Mouse (Mus musculus) forebrain, embryonic 12.5 days (tissue): ENCODE results near the gene 2310011J03Rik. TPM values are rescaled to one million over a fixed set of nuclear protein-coding genes. Genes with fewer than 3 reads are reported as not detected.
A peak's percentile ranks its signal among the peaks of the same experiment; 100 is the strongest.

Experiments
- ATAC-seq: fragments of 200-750 bp; cut with Nextera tagmentation; 2 replicates; pipeline ENCODE4 v1.8.0; 2017; ENCODE audit warnings: moderate TSS enrichment; ENCODE audit not compliant: low FRiP score
- H3K27ac ChIP-seq: fragments of 300-500 bp; sonication (generic); 2 replicates; pipeline ENCODE4 v1.5.1; 2016; ENCODE audit warnings: mild to moderate bottlenecking
- H3K27me3 ChIP-seq: fragments of 300-500 bp; sonication (generic); 2 replicates; pipeline ENCODE4 v1.6.1; 2016; ENCODE audit warnings: mild to moderate bottlenecking
- H3K36me3 ChIP-seq: fragments of 300-500 bp; sonication (generic); replicated peaks from 2 replicates; pipeline ENCODE4 v1.6.1; 2016; ENCODE audit warnings: mild to moderate bottlenecking
- H3K4me1 ChIP-seq: fragments of 300-500 bp; sonication (generic); 2 replicates; pipeline ENCODE4 v1.6.1; 2016
- H3K4me2 ChIP-seq: fragments of 300-500 bp; sonication (generic); 2 replicates; pipeline ENCODE4 v1.6.1; 2016; ENCODE audit warnings: mild to moderate bottlenecking, moderate library complexity
- H3K4me3 ChIP-seq: fragments of 300-500 bp; sonication (generic); replicated peaks from 2 replicates; pipeline ENCODE4 v1.5.1; 2016; ENCODE audit warnings: mild to moderate bottlenecking
- H3K9ac ChIP-seq: fragments of 300-500 bp; sonication (generic); 2 replicates; pipeline ENCODE4 v1.6.1; 2016; ENCODE audit warnings: mild to moderate bottlenecking
- H3K9me3 ChIP-seq: fragments of 300-500 bp; sonication (generic); 2 replicates; pipeline ENCODE4 v1.6.1; 2016
- WGBS: fragments of 180-500 bp; shearing (Covaris S2); methylation state at CpG from one replicate; pipeline ENCODE4 v1.1.7; 2016; 5-methylcytosine and 5-hydroxymethylcytosine counted together
- polyA plus RNA-seq: library from polyadenylated mRNA; unstranded; fragments of >200 nt; fragmentation: Nextera tagmentation; extraction: Ambion mirVana; gene quantifications from 2 replicates; pipeline ENCODE4 v1.2.1, GENCODE M21; 2016

2310011J03Rik gene
- polyA plus RNA-seq, 1 experiment from 2014 or later = 44.4 TPM

GRCm38 (mm10) chr10:80281921-80282371 is 38.4 kb downstream of the 2310011J03Rik start:
- Histone ChIP-seq H3K4me3 (no peak overlapping the region), H3K4me2 (no peak overlapping the region), H3K9ac (peak overlapping the region; percentile 36; the same call in 1 of the 2 replicates), H3K4me1 (peaks cover 4% of the 10 kb centered on the region; the same call in 1 of the 2 replicates), H3K36me3 (peaks cover 98% of the 10 kb centered on the region), H3K27me3 (no peaks in the 10 kb centered on the region), H3K9me3 (no peaks in the 10 kb centered on the region), H3K27ac (no peak overlapping the region)
- 86% methylated on average over 8 of the region's 8 CpGs for WGBS
- ATAC-seq = no peak

DNA sequence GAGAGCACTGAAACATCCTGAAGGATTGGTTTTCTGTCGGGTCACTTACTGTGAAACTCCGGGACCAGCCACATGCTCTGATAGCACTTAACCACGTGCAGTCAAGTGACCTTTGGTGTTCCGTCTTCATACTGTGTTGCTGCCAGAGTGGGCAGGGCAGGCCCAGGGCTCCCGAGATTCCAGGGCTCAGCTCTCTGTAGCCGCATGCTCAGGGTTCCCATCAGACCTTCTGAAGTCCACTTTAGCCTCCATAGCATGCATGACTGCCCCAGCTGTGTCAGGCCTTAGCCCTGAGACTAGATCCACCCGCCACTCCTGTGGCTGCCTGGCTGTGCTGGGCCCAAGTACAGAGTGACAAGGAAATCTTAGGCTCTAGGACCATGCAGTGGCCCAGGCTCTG is 39.0 kb downstream of the 2310011J03Rik start:
- Histone ChIP-seq H3K9ac (no peak overlapping the region), H3K4me1 (peaks cover 4% of the 10 kb centered on the region; the same call in 1 of the 2 replicates), H3K4me2 (no peak overlapping the region), H3K27me3 (no peaks in the 10 kb centered on the region), H3K36me3 (peaks cover 98% of the 10 kb centered on the region), H3K9me3 (no peaks in the 10 kb centered on the region), H3K27ac (no peak overlapping the region), H3K4me3 (no peak overlapping the region)
- no peak for ATAC-seq
- 89% methylated on average over 7 of the region's 7 CpGs for WGBS

GRCm38 (mm10) chr10:80279273-80279672 is 41.1 kb downstream of the 2310011J03Rik start:
- no peak overlapping the region for H3K27ac ChIP-seq

DNA sequence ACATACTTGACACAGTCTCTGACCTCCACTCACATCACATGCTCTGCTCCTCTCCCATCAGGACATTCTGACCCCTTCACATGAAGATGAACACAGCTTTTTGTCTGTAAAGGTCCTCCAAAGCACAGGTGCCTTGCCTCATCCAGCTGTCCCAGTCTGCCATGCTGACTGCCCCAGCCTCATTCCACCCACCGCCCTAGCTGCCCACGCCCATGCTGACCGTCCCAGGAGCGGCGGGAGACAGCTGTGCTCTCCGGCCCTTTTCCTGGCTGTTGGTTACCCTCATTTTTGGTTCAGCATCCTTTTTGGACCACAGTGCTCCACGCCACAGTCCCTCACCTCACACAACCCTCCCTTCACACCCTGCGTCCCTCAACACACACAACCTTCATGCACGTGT is 41.9 kb downstream of the 2310011J03Rik start:
- no peaks in the 10 kb centered on the region for H3K27me3 ChIP-seq
- H3K4me3 ChIP-seq = no peak overlapping the region
- no peak for ATAC-seq
- WGBS = 96% methylated on average over 9 of the region's 9 CpGs
- peaks cover 96% of the 10 kb centered on the region for H3K36me3 ChIP-seq
- no peak overlapping the region for H3K4me2 ChIP-seq
- no peaks in the 10 kb centered on the region for H3K9me3 ChIP-seq
- no peak overlapping the region for H3K9ac ChIP-seq
- H3K27ac ChIP-seq = no peak overlapping the region
- H3K4me1 ChIP-seq = peaks cover 4% of the 10 kb centered on the region; the same call in 1 of the 2 replicates

More at GRCm38 (mm10) chr10:80279273-80279672, 41.1 kb downstream of the 2310011J03Rik start:
- no peak for ATAC-seq
- no peaks in the 10 kb centered on the region for H3K9me3 ChIP-seq
- H3K36me3 ChIP-seq = peaks cover 97% of the 10 kb centered on the region
- WGBS = 97% methylated on average over 12 of the region's 12 CpGs
- no peak overlapping the region for H3K4me3 ChIP-seq
- H3K27me3 ChIP-seq = no peaks in the 10 kb centered on the region
- no peak overlapping the region for H3K4me2 ChIP-seq
- H3K9ac ChIP-seq = no peak overlapping the region
- H3K4me1 ChIP-seq = peaks cover 4% of the 10 kb centered on the region; the same call in 1 of the 2 replicates

GRCm38 (mm10) chr10:80276238-80276637 is 44.1 kb downstream of the 2310011J03Rik start:
- H3K4me1 ChIP-seq = no peaks in the 10 kb centered on the region; the same call in 1 of the 2 replicates
- peaks cover 80% of the 10 kb centered on the region for H3K36me3 ChIP-seq
- no peak for ATAC-seq
- H3K4me2 ChIP-seq = no peak overlapping the region
- H3K27ac ChIP-seq = no peak overlapping the region
- 88% methylated on average over 5 of the region's 5 CpGs for WGBS
- no peaks in the 10 kb centered on the region for H3K27me3 ChIP-seq
- no peak overlapping the region for H3K9ac ChIP-seq
- no peak overlapping the region for H3K4me3 ChIP-seq
- H3K9me3 ChIP-seq = no peaks in the 10 kb centered on the region

DNA sequence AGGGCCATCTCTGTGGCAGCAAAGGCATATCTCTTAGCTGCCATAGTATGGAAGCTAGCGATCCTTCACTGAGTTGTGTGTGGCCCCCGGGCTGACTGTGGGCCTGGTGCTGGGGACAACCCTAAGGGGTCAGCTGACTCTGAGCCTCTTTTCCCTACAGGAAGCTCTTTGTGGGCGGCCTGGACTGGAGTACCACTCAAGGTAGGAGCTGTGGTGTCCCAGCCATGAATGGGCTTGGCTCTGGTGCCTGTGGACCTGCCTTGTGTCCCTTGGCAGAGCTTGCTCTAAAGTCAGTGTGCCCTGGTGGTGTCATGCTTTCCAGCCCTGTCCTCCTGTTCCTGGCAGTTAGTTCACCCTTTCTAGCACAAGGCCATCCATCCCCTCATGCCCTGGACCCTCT is 46.5 kb downstream of the 2310011J03Rik start:
- ATAC-seq = no peak
- peaks cover 12% of the 10 kb centered on the region for H3K4me1 ChIP-seq
- no peak overlapping the region for H3K4me2 ChIP-seq
- H3K4me3 ChIP-seq = no peak overlapping the region
- no peak overlapping the region for H3K27ac ChIP-seq
- 94% methylated on average over 3 of the region's 3 CpGs for WGBS
- H3K9me3 ChIP-seq = no peaks in the 10 kb centered on the region
- H3K36me3 ChIP-seq = peaks cover 71% of the 10 kb centered on the region
- H3K9ac ChIP-seq = no peak overlapping the region
- no peaks in the 10 kb centered on the region for H3K27me3 ChIP-seq

GRCm38 (mm10) chr10:80271870-80272585 is 48.3 kb downstream of the 2310011J03Rik start:
- Histone ChIP-seq H3K36me3 (peaks cover 61% of the 10 kb centered on the region), H3K9me3 (no peaks in the 10 kb centered on the region)
- 90% methylated on average over 8 of the region's 8 CpGs for WGBS

DNA sequence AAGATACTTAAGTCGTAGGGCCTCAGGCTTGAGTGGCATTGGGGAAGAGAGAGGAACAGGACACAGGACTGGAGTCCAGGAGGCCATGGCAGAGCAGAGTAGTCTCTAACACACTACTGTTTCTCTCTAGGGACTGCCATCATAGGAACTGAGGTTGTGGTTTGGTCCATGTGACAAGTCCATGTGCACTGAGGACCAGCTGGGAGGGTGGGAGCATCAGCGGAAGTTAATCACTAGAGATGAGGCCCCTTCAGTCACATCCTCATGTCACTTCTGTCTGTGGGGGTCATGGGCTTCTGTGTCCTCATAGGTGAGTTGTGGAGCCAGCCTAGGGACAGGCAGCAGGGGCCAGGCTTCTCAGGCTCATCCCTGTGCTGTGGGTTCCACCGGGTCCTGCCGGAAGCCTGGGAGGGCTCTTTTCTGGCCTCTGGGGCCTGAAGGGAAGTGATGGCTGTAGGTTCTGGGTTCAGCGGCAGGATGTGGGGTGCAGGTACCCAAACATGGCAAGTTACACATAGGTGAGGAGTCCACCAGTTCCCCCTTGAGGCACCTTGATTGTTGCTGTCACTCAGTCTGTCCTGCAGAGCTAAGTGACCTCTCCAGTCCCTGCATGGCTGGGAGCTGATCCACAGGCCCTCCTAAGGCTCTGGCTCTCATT is 49.0 kb downstream of the 2310011J03Rik start:
- peaks cover 54% of the 10 kb centered on the region for H3K36me3 ChIP-seq
- no peaks in the 10 kb centered on the region for H3K27me3 ChIP-seq
- no peaks in the 10 kb centered on the region for H3K9me3 ChIP-seq
- peaks cover 38% of the 10 kb centered on the region for H3K4me1 ChIP-seq
- H3K4me3 ChIP-seq = no peak overlapping the region
- H3K9ac ChIP-seq = peak overlapping the region; percentile 22; the same call in 1 of the 2 replicates
- ATAC-seq = no peak
- H3K4me2 ChIP-seq = no peak overlapping the region
- H3K27ac ChIP-seq = no peak overlapping the region
- WGBS = 82% methylated on average over 5 of the region's 5 CpGs

More at GRCm38 (mm10) chr10:80271870-80272585, 48.3 kb downstream of the 2310011J03Rik start:
- Histone ChIP-seq H3K9ac (no peak overlapping the region), H3K4me3 (no peak overlapping the region), H3K4me2 (no peak overlapping the region), H3K27ac (no peak overlapping the region), H3K27me3 (no peaks in the 10 kb centered on the region), H3K4me1 (peaks cover 31% of the 10 kb centered on the region)
- ATAC-seq = no peak

- H3K4me1 ChIP-seq = peaks cover 43% of the 10 kb centered on the region
Observed at GRCm38 (mm10) chr10:80270734-80271181, 49.6 kb downstream of the 2310011J03Rik start.

GRCm38 (mm10) chr10:80270099-80270498 is 50.2 kb downstream of the 2310011J03Rik start:
- no peak overlapping the region for H3K4me3 ChIP-seq
- H3K4me2 ChIP-seq = no peak overlapping the region
- 97% methylated on average over 2 of the region's 2 CpGs for WGBS
- H3K27me3 ChIP-seq = no peaks in the 10 kb centered on the region
- no peak overlapping the region for H3K9ac ChIP-seq
- H3K36me3 ChIP-seq = peaks cover 43% of the 10 kb centered on the region
- no peak for ATAC-seq
- no peaks in the 10 kb centered on the region for H3K9me3 ChIP-seq
- H3K27ac ChIP-seq = no peak overlapping the region
- H3K4me1 ChIP-seq = peaks cover 46% of the 10 kb centered on the region

More at GRCm38 (mm10) chr10:80270734-80271181, 49.6 kb downstream of the 2310011J03Rik start:
- peaks cover 48% of the 10 kb centered on the region for H3K36me3 ChIP-seq
- H3K9ac ChIP-seq = peak overlapping the region; percentile 22; the same call in 1 of the 2 replicates
- ATAC-seq = no peak
- 84% methylated on average over 6 of the region's 6 CpGs for WGBS
- H3K9me3 ChIP-seq = no peaks in the 10 kb centered on the region
- no peak overlapping the region for H3K4me3 ChIP-seq
- H3K27me3 ChIP-seq = no peaks in the 10 kb centered on the region
- no peak overlapping the region for H3K4me2 ChIP-seq
- 0 out of 2 replicates have a peak overlapping the region, but pooled peaks have one; percentile 0 for H3K27ac ChIP-seq
